Mouse (Mus musculus) neural tube, embryonic 11.5 days (tissue): Measurements from ENCODE around the gene Arhgap6. TPM values are rescaled to one million over a fixed set of nuclear protein-coding genes. Genes with fewer than 3 reads are reported as not detected.

Source experiments
- ATAC-seq: fragments of 200-750 bp; cut with Nextera tagmentation; 2 replicates; pipeline ENCODE4 v1.8.0; 2017; ENCODE audit warnings: moderate number of reproducible peaks, mild to moderate bottlenecking, moderate TSS enrichment, moderate library complexity; ENCODE audit not compliant: insufficient read depth, low FRiP score, low TSS enrichment
- DNase-seq: peaks from one replicate; pipeline ENCODE4 v3.0.0-alpha.2; 2015; ENCODE audit warnings: low spot score
- H3K27ac ChIP-seq: fragments of 300-500 bp; sonication (generic); 2 replicates; pipeline ENCODE4 v1.5.1; 2014; ENCODE audit warnings: low read depth, mild to moderate bottlenecking, low read length
- H3K27me3 ChIP-seq: fragments of 300-500 bp; sonication (generic); 2 replicates; pipeline ENCODE4 v1.6.1; 2014; ENCODE audit warnings: mild to moderate bottlenecking, low read length, mixed read lengths; ENCODE audit not compliant: control insufficient read depth, insufficient read depth
- H3K36me3 ChIP-seq: fragments of 300-500 bp; sonication (generic); 2 replicates; pipeline ENCODE4 v1.6.1; 2014; ENCODE audit warnings: mild to moderate bottlenecking, low read length, moderate library complexity, mixed read lengths; ENCODE audit not compliant: control insufficient read depth, insufficient read depth
- H3K4me1 ChIP-seq: fragments of 300-500 bp; sonication (generic); 2 replicates; pipeline ENCODE4 v1.6.1; 2014; ENCODE audit warnings: low read length, mixed read lengths; ENCODE audit not compliant: control insufficient read depth, insufficient read depth
- H3K4me2 ChIP-seq: fragments of 300-500 bp; sonication (generic); 2 replicates; pipeline ENCODE4 v1.6.1; 2014; ENCODE audit warnings: low read depth, mild to moderate bottlenecking, moderate library complexity
- H3K4me3 ChIP-seq: fragments of 300-500 bp; sonication (generic); 2 replicates; pipeline ENCODE4 v1.5.1; 2014; ENCODE audit warnings: low read depth, low read length
- H3K9ac ChIP-seq: fragments of 300-500 bp; sonication (generic); 2 replicates; pipeline ENCODE4 v1.6.1; 2014; ENCODE audit warnings: mild to moderate bottlenecking, low read length
- H3K9me3 ChIP-seq: fragments of 300-500 bp; sonication (generic); 2 replicates; pipeline ENCODE4 v1.6.1; 2016; ENCODE audit warnings: low read length; ENCODE audit not compliant: control insufficient read depth
- WGBS: fragments of 180-500 bp; shearing (Covaris S2); extraction: QIAGEN DNeasy Blood & Tissue Kit; methylation state at CpG from one replicate; pipeline ENCODE4 v1.1.7; 2014; 5-methylcytosine and 5-hydroxymethylcytosine counted together
- polyA plus RNA-seq: library from polyadenylated mRNA; unstranded; fragments of >200 nt; fragmentation: Nextera tagmentation; extraction: Ambion mirVana; gene quantifications from 2 replicates; pipeline ENCODE4 v1.2.1, GENCODE M21; 2014

The Arhgap6 gene
- polyA plus RNA-seq, 1 experiment from 2014 or later, result 1.8 TPM

DNA sequence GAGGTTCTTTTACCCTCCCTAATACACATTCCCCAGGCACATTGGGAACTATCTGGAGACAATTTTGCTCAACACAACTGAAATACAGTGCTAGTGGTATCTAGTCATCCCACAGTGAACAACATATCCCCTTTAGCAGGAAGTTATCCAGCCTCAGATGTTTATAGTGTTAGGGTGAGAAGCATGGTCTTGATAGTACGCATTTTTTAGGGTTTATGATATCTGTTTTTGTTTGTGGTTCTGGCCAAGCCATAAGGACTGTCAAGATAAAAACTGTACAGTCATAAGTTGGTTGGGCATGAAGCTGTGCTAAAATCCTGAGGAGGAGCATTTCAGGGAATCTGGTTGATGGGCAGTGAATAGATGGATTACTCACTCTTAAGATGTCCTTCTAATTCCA, 271.0 kb downstream of the Arhgap6 start:
- H3K9me3 ChIP-seq, result no peaks in the 10 kb centered on the region
- no peaks in the 10 kb centered on the region for H3K4me1 ChIP-seq
- no peak overlapping the region for H3K4me3 ChIP-seq
- H3K27me3 ChIP-seq, result no peaks in the 10 kb centered on the region; the same call in 1 of the 2 replicates
- no peak overlapping the region for H3K4me2 ChIP-seq
- ATAC-seq (no peak), DNase-seq (no peak)
- no peaks in the 10 kb centered on the region for H3K36me3 ChIP-seq
- no peak overlapping the region for H3K27ac ChIP-seq
- H3K9ac ChIP-seq, result no peak overlapping the region
- 85% methylated on average over 1 of the region's 1 CpGs for WGBS

DNA sequence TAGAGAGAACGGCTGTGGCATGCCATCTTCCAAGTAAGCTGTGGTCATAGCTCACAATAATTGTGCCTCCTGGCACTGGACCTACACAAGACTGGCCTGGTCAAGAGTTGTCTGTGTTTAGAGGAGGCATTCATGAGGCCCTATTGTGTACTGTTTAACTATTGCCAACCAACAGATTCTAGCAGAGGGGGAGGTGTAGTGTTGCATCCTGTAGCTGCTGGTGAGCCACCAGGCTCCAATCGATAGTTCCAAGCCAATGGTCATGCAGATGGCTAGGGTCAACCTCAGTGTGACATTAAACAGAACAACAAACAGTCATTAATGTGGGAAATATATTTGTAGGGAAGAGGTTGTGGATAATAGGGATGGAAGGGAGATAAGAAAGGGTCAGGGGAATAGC, 280.1 kb downstream of the Arhgap6 start:
- 90% methylated on average over 2 of the region's 2 CpGs for WGBS
- H3K27me3 ChIP-seq, result no peaks in the 10 kb centered on the region
- no peak overlapping the region for H3K4me3 ChIP-seq
- H3K9me3 ChIP-seq, result no peaks in the 10 kb centered on the region
- no peak overlapping the region for H3K9ac ChIP-seq
- no peaks in the 10 kb centered on the region for H3K4me1 ChIP-seq
- no peak for DNase-seq
- H3K36me3 ChIP-seq, result no peaks in the 10 kb centered on the region
- H3K4me2 ChIP-seq, result no peak overlapping the region
- H3K27ac ChIP-seq, result no peak overlapping the region
- ATAC-seq, result no peak

DNA sequence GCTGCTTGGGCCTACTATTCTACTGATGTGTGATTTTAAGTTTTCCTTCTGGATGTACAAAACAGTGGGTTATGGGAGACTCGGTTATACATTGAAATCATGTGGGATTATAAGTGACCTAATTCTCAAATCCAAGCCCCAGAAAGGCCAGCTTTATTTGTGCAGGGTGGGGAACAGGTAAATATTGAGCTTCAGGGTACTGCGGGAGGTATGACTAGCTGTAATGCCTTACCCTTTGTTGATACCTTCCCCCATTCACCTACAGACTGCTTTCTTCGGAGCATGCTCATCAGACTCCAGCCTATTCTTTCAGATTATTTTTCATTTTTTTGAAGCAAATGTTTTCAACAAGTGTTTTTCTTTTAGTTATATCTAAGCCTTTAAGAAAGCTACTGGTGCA, 286.7 kb downstream of the Arhgap6 start:
- WGBS, result 87% methylated on average over 3 of the region's 3 CpGs
- DNase-seq, result no peak
- no peaks in the 10 kb centered on the region for H3K9me3 ChIP-seq

DNA sequence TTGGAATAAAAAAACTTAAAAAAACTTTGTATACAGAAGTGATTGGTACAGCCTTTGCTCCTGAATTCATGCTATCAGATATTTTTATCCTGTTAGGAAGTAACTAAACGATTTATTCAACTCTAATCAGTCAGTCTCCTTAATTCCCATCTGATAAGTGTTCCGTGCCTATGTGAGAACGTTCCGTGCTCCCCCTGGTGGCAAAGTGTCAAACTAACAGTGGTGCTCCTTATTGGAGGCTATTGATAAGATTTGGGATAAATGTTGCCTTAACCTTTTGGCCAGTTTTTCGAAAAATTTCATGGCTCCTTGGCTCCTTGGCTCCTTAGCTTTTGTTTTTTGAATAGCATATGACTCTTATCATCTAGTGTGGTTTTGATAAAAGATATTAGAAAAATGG, 291.0 kb downstream of the Arhgap6 start:
- WGBS, result 13% methylated on average over 5 of the region's 5 CpGs
- no peak for ATAC-seq

More for the DNA sequence above, 286.7 kb downstream of the Arhgap6 start:
- no peak for ATAC-seq
- no peaks in the 10 kb centered on the region for H3K4me1 ChIP-seq
- H3K4me3 ChIP-seq, result no peak overlapping the region
- no peak overlapping the region for H3K4me2 ChIP-seq
- no peaks in the 10 kb centered on the region for H3K36me3 ChIP-seq
- H3K27ac ChIP-seq, result no peak overlapping the region
- no peaks in the 10 kb centered on the region for H3K27me3 ChIP-seq
- no peak overlapping the region for H3K9ac ChIP-seq

DNA sequence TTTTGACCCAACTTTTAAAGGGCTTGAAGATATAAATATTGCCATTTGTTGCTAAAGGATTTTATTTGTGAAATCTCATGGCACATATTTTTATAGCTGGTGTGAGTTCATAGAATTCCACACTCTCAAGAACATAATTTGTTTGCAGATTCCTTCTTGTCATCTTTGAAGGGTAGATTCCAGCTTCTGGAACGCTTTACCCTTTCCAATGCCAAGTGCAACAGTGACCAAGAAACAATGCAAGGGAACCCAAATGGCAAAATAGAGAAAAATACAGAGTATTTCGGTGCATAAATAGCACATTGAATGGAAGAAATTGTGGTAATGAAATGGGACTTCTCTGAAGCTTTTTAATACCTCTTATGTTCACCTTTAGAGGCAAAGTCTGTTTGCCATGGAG, 294.3 kb downstream of the Arhgap6 start:
- DNase-seq (no peak), ATAC-seq (no peak)
- H3K27me3 ChIP-seq, result no peaks in the 10 kb centered on the region
- H3K9me3 ChIP-seq, result no peaks in the 10 kb centered on the region
- no peak overlapping the region for H3K4me3 ChIP-seq
- H3K4me2 ChIP-seq, result no peak overlapping the region
- H3K9ac ChIP-seq, result no peak overlapping the region
- 80% methylated on average over 2 of the region's 2 CpGs for WGBS
- H3K27ac ChIP-seq, result no peak overlapping the region
- H3K36me3 ChIP-seq, result no peaks in the 10 kb centered on the region
- H3K4me1 ChIP-seq, result no peaks in the 10 kb centered on the region

More for the DNA sequence above, 291.0 kb downstream of the Arhgap6 start:
- Histone ChIP-seq H3K4me3 (no peak overlapping the region), H3K36me3 (no peaks in the 10 kb centered on the region), H3K27me3 (no peaks in the 10 kb centered on the region), H3K4me1 (no peaks in the 10 kb centered on the region), H3K9ac (no peak overlapping the region), H3K9me3 (no peaks in the 10 kb centered on the region), H3K4me2 (no peak overlapping the region), H3K27ac (no peak overlapping the region)
- DNase-seq, result peak; percentile 49

DNA sequence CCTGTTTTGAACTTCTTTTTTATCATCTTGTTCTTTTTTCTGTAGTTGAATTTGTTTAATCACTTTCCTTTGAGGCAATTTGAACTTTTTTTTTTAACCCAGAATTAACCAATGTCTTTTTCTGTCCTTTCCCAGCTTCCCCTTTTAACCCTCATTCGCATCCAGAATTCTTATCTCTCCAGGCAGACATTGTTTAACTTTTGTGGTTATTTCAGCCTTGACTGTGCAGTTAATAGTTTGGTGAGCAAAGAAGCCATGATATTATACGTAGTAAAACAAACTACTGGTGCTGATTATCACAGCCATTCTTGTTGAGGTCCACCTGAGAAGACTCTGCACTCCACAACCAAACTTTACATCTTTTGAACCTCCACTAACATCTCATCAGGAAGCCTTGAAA, 299.7 kb downstream of the Arhgap6 start:
- H3K9me3 ChIP-seq, result no peaks in the 10 kb centered on the region
- no peak overlapping the region for H3K9ac ChIP-seq
- 82% methylated on average over 2 of the region's 2 CpGs for WGBS
- H3K36me3 ChIP-seq, result no peaks in the 10 kb centered on the region
- H3K27me3 ChIP-seq, result no peaks in the 10 kb centered on the region
- no peak for ATAC-seq
- H3K4me2 ChIP-seq, result no peak overlapping the region
- H3K4me3 ChIP-seq, result no peak overlapping the region
- no peaks in the 10 kb centered on the region for H3K4me1 ChIP-seq
- DNase-seq, result no peak
- H3K27ac ChIP-seq, result no peak overlapping the region

DNA sequence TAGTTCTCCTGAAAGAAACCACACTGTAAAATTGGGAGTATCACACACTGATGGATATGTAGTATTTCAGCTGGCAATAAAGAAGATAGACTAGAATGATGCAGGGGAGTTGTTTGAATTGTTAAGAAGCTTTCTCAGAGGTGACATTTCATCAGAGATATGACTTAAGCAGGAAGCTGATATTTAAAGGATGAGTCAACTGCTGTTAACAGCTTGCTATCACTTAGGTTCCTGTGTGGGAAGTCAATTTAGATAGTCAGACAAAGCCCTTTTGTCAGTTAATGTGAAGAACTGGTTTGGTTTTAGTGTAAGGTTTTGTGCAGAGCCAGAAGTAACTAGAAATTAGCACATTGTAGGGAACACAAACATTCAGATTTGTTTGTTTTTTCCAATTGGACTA, 300.7 kb downstream of the Arhgap6 start:
- no peaks in the 10 kb centered on the region for H3K4me1 ChIP-seq
- H3K9me3 ChIP-seq, result no peaks in the 10 kb centered on the region
- H3K27me3 ChIP-seq, result no peaks in the 10 kb centered on the region
- ATAC-seq, result no peak
- no peak for DNase-seq
- no peak overlapping the region for H3K9ac ChIP-seq
- H3K4me3 ChIP-seq, result no peak overlapping the region
- no peaks in the 10 kb centered on the region for H3K36me3 ChIP-seq
- no peak overlapping the region for H3K27ac ChIP-seq
- H3K4me2 ChIP-seq, result no peak overlapping the region

DNA sequence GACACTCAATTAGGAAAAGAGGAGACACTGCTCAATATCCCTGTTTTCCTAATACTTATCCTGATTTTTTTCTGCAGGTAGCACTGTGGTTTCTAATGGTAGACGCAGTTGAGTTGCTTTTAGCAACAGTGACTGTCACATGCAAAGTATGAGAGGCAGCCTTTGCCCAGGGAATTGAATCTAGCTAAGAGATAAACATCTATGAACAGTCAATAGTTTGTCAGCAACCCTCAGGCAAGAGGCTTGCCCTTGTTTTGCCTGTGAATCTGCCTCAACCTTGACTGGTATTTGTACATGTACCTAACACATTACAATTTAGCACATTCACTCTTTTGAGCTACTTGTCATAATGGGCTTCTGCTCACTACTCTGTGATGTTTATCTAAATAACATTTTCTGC, 307.8 kb downstream of the Arhgap6 start:
- no peaks in the 10 kb centered on the region for H3K27me3 ChIP-seq
- no peak for ATAC-seq
- H3K27ac ChIP-seq, result no peak overlapping the region
- no peak overlapping the region for H3K9ac ChIP-seq
- no peak overlapping the region for H3K4me2 ChIP-seq
- no peaks in the 10 kb centered on the region for H3K4me1 ChIP-seq
- no peak overlapping the region for H3K4me3 ChIP-seq
- H3K9me3 ChIP-seq, result no peaks in the 10 kb centered on the region
- WGBS, result 63% methylated on average over 1 of the region's 1 CpGs
- no peaks in the 10 kb centered on the region for H3K36me3 ChIP-seq
- DNase-seq, result no peak

DNA sequence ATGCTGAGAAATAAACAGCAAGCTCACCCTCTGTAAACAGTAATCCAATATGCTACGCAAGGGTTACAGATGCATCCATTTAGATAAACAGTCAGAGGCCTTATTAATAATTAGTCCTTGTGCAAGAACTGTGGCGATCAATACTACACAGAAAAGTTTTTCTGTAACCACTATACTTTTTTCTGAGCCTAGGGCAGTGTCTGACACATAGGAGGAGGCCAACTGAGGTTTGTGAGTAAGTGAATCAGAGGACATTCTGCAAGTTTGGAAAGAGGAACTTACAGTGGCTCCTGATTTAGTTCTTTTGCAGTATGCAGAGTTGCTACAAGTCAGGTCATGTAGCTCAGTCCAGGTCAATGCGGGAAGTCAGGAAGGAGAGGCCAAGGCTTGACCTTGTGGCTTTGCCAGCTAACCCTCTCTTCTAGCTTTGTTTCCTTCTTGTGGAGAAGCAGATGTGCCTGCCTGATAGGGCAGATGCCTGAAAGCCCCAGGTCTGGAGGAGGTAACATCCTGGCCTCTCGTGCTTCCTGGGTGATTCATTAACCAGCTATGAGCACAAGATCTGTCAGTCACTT, 311.2 kb downstream of the Arhgap6 start:
- no peaks in the 10 kb centered on the region for H3K9me3 ChIP-seq
- DNase-seq (no peak), ATAC-seq (no peak)
- no peak overlapping the region for H3K27ac ChIP-seq
- H3K27me3 ChIP-seq, result no peaks in the 10 kb centered on the region
- H3K4me1 ChIP-seq, result no peaks in the 10 kb centered on the region
- H3K4me3 ChIP-seq, result no peak overlapping the region
- H3K36me3 ChIP-seq, result no peaks in the 10 kb centered on the region
- WGBS, result 67% methylated on average over 4 of the region's 4 CpGs
- H3K9ac ChIP-seq, result no peak overlapping the region
- H3K4me2 ChIP-seq, result no peak overlapping the region
